Mouse (Mus musculus) ovary, adult 10 weeks (tissue): Measurements from ENCODE around the gene Plscr3. TPM values are rescaled to one million over a fixed set of nuclear protein-coding genes. Genes with fewer than 3 reads are reported as not detected.

Source experiments
- polyA plus RNA-seq: library from polyadenylated mRNA; stranded (reverse); fragments of 350-450 nt; fragmentation: Illumina TruSeq; extraction: RNeasy Lipid Tissue Mini Kit (QIAGEN cat#74804); gene quantifications from one replicate; pipeline ENCODE4 v1.2.3, GENCODE M21; 2014

The Plscr3 gene
- polyA plus RNA-seq, result 1.2 TPM

DNA sequence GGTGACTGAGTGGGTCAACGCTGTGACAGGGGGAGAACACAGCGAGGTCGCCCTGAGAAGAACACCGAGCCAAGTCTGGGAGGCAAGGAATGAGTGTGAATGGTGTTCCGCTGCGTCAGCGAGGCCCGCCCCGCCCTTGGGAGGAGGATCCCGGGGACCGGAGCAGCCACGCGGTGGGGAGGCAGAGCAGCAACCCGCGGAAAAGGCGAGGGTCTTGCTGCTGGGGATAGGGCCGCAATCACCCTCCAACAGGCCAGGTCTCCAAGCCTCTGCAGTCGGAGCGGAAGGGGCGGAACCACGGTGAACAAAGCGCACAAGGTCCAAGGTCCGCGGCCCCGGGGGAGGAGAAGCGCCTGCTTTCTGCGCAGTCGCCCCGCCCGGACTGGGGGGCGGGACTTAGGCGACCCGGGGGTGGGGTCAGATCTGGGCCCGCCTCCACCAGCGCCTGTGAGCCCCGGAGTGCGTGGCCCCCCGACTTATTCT lies at the start of gene Plscr3:
Plscr3 (plus strand) TSS at position 179 of the 483 bp plus-strand sequence.

DNA sequence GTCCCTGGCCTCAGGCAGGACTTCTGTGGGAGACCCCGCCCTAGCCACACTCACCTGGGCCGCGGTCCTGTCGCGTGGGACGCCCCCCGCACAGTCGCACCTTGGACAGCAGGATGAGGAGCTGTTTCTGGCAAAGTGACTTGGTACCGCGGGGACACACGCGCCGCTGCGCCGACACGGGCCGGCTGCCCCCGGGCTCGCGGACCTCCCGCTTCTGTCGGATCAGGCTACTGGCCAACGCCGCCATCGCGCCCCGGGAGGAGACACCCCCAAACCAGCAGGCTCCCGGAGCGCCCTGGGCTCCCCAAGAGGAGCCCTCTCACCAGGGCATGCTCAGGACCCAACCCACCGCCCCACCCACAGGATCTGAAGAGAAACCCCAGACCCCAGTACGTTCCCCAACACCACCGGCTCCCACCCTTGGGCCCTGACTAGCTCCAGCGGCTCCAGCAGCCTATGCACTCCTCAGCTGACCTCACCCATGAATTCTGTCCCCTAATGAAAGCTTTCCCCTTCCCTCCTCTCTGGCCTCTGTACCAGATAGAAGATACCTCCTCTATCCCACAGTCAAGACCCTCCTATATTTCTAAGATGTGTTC lies 44.7 kb upstream of the Plscr3 start, which contains the start of gene Fgf11:
Fgf11 (minus strand) TSS at position 479 of the 599 bp plus-strand sequence.

DNA sequence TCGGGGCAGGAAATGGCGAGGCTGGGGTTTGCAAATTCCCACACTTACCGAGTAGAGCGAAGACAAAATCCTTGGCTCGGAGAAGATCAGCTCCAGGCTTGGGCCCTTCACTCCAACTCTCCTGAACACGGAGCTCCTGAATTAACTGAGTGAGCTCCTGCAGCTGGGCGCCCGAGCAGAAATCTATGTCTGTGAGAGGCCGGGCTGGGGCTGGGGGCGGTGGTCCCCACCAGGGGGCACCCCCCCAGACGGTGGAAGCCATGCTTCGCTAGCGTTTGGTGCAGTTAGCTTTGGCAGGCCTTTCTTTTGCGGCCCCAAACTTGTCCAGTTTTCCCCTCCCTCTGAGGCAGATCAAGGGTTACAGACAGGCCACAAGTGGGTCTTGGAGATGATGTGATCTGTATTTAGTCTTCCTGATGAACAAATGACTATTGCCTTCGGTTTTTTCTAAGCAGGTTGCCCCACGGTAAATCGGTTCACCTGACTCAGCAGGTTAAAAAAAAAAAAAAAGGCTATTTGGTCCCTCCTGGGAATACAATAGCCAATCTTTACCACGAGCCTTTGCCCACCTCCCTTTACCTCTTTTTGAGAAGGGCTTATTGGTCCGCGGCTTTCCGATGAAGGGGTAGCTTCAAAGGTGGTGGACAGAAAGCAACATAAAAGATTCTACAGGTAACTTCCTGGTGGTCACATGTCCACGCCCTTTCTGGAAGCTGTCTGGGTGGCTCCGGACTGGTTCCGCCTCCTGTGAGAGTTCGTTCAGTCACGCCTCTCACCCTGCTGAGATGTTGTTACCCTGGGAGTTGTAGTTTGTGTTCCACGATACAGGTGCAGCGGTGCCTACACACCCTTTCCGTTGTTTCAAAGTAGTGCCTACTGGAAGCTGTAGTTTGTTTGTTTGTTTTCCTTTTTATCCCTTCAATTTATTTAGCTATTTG lies 40.9 kb upstream of the Plscr3 start, which contains the start of gene Tmem102:
Tmem102 (minus strand) TSS at position 653 of the 938 bp plus-strand sequence.

DNA sequence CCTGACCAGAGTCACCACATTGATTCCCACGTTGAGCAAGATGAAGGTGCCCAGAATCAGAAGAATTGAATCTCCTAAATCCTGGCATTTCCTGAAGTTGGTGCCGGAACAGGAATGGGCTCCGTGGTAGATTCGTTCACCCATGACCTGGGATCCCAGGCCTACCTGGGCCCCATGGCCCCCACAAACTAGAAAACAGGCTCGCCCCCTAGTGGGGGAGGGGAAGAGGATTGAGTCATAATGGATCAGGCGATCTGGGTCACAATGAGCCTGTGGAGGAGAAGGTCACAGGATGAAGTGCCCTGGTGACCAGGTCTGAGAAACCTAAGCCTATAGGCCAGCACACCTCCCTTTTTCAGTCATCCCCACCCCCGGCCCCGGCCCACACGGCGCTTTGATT lies 31.0 kb upstream of the Plscr3 start, which contains the start of gene Gm39566:
Gm39566 (minus strand) TSS at position 144 of the 400 bp plus-strand sequence.

DNA sequence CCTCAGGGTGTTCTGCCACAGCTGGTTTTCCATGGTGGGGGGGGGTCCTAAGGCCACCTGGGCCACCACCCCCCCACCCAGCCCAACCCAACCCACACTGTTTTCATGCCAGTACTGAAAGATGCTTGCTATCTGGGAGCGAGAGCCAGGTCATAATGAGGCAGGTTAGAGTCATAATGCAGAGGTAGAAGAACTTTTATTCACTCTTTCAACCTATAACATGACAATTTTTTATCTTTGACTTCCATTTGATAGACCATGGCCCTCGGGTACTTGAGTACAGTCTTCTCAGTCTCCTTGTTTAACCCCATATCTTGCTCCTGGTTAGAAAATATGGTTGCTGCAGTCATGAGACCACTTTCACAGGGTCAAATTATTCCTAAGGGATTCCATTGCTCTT lies 27.8 kb upstream of the Plscr3 start, which contains the start of gene Spem2:
Spem2 (minus strand) TSS at position 101 of the 400 bp plus-strand sequence.

DNA sequence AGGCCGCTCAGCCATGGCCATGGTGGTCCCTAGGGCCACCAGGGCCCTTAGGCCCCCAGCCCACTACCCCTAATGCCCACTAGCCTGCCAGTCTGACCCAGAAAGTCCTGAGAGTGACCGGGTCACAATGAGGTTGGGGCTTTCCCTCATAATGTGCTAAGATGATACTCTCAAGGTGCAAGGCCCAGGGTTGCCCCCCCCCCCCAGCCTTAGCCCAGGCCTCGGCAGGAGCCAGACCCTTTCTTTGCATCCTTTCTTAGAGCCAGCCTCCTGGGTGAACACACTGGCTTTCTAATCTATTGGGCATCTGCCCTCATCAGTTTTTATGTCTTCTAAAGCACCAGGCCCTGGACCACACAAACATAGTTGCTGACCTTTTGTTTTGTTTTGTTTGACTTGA lies 24.1 kb upstream of the Plscr3 start, which contains the start of gene Spem1:
Spem1 (minus strand) TSS at position 101 of the 400 bp plus-strand sequence.

DNA sequence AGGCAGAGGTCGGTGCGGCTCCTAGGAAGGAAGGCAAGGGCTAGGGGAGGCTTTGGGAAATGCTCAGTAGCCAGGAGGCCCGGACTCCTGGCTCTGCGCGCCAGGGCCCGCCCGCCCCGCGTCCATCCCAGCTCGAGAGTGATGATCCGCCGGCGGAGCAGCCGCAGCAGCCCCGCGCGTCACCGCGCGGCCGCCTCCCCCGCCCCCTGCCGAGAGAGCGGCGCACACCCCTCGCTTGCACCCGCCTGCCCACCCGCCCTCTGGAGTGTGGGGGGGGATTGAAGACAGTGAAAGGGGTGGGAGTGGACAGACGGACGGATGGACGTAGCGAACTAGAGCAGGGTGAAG lies 8.6 kb upstream of the Plscr3 start, which contains the start of gene Nlgn2:
Nlgn2 (minus strand) TSS at position 181 of the 348 bp plus-strand sequence.

DNA sequence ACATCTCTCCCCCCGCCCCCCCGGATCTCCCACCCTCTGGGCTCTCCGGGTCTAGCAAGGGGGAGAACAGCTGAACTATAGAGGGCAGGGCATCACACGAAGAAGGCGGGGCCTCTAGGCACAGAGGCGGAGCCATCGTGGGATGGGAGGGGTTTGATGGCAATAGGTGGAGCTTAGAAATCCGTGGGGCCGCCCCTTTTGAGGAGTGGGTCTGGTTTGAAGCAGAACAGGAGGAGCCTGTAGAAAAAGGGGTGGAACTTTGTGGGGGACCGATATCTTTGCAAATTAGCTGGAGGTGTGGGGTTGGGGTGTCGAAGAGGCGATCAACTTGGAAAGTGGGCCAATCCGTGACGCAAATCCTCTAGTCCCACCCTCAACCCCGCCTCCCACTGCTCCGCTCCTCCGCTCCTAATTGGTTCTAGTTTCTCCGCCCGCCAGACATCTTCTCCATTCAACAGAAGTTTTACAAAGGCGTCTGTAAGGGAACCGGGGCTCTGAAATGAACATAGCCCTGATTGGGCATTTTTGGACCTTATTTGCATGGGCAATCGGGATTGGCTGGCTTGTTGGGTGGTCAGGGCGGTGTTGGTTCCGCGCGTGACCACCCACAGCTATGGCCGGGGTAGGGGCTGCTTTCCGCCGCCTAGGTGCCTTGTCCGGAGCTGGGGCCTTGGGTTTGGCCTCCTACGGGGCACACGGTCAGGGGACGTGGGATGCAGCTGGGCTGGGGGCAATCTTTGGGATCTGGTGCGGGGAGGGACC lies 8.0 kb upstream of the Plscr3 start, which contains the start of gene Tmem256:
Tmem256 (plus strand) TSS at position 563 of the 762 bp plus-strand sequence.

DNA sequence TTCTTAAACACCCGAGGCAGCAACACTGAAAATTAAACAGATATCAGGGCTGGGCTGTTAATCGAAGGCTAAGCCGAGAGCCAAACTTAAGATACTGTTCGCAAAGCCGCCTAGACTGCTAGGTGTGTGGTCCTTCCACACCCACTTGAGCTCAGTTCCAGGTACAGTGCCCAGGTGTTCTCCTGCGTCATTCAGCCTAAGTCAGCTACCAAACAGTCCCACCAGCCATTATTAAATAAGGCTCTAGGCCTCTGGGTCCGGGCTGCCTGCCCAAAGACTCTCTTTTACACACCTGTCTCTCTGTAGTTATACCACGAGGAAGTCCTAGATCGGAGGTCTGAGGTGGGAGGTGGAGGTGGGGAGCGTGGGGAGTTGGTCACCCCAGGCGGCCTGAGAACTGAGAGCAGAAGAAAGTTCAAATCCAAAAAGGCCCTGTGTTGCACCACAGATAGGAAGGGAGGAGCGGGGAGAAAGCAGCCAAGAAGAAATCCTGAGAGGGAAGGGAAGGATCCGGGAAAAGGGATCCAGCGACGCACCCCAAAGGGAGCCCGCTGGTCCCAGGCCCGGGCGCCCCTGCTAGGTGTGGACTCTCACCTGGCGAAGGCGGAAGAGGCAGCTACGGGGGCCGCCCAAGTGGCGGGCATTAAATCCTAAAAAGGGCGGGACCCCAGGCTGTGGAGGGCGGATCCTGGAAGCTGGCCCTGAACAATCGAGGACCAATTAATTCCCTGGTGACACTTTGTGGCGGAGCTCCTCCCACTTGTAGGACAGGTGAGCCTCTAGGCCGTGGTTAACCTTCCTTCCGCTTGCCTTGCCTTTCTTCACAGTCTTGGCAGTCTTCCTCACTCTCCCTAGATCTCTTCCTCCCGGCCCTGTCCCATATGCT lies 12.2 kb downstream of the Plscr3 start, which contains the start of gene Tnk1:
Tnk1 (minus strand) TSS at position 618 of the 886 bp plus-strand sequence.

DNA sequence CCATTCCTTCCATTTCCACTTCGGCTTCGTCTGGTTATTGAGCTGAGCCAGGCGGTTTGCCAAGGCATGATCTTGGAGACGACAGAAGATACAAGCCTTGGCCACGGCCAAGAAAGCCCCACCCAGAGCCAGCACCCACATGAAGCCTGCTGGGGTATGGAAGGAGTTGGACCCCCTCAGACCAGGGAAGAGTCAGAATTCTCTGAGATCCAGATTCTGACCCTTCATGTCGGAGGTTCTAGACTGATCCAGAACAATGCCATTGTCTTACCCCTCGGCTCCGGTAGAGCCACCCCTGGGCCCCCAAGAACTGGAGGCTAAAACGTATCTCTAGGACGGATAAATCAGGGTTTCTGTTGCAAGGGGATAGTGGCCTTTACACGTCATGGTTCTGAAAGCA lies 31.7 kb downstream of the Plscr3 start, which contains the start of gene Tmem95:
Tmem95 (minus strand) TSS at position 141 of the 400 bp plus-strand sequence.

DNA sequence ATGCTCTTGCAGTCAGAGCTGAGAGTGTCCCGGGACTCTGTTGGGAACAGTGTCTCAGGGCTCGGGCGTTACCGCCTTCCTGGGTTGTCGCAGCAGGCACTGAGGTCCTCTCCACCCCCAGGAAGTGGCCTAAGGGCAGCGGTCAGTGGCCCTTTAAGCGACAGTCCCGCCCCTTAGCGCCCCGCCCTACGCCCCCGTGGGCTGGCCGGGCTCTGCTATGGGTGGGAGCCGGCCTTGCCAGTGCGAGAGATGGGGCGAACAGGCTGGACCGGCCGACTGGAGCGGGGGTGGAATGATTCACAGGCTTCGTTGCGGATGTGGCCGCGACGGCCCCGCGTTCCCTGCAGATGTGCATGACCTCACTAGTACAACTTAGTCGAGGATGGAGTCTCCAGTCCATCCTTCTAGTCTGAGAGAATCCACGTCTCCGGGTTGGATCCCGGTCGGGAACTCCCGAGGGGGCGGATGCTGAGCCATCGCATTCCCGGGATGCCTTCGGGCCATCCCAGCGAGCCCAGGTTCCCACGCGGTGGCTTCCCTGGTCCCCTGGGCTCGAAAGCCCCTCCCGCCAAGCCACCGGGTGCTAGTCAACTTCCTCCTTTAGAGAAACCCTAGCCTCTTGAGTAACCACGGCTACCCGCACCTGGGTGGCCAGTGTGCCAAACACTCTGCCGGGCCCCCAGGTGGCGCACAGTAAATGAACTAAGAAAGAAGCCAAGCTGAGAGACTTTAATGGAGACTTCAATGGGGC lies 34.9 kb downstream of the Plscr3 start, which contains the start of gene Kctd11:
Kctd11 (minus strand) TSS at position 554 of the 751 bp plus-strand sequence.

DNA sequence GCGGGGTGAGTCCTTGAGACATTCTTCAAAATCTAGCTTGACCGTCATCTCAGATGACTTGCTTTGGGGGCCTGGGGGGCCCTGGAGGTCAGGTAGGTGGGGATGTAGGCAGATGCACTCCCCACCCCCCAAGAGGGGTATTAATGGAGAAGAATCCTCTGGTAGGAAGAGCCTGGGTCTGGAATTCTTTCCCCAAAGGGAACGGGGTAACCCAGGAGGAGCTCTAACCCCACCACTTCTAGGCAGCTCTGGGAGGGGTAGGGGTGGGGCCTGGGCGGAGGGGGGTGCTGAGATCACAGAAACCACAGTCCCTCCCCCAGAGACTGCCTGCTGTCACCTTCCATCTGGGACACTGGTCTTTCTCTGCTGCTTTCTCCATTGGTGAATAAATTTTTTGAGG lies 49.1 kb downstream of the Plscr3 start, which contains the start of gene Acap1:
Acap1 (minus strand) TSS at position 249 of the 400 bp plus-strand sequence.

DNA sequence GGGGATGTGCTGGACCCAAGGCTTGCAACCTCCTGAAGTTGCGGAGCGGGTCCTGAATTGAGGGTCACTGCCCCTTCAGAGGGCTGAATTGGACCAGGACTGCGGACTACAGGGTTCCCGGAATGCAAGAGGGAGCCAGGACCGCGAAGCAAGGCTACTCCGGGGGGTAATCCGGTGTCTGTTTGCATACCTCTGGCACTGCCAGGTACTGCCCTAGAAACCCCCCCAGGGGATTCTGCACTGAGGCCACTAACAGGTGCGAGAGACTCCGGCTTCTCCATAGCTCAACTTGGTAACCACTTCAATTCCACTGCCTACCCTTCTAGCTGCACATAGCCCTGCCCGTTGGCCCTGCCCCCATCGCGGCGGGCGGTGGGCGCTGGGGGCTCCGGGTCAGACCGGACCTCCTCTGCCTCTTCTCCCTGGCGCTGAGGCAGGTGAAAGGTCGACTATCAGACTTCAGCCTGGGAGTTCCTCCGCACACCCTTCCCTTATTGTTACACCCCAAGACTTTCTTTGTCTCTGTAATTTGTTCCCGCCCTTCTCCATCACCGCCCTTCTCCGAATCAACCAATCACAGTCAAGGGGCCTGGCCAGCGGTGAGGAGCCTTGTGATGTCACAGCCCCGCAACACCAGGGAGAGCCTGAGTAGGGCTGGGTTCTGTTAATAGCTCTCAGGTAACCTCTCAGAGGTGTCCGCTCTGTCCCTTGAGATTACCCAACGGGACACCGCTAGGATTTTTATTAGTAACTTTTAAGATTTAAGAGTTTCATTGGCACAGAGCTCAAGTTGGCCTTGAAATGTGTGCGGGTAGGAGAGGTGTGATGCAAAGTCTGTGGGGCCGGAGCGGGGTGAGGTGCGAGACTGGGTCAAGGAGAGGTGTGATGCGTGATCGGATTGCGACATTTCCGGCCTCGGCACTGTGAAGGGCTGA lies 54.6 kb downstream of the Plscr3 start, which contains the start of the genes 2810408A11Rik and Neurl4:
2810408A11Rik (minus strand) TSS at position 517 of the 935 bp plus-strand sequence.
Neurl4 (plus strand) TSS at position 602 of the 935 bp plus-strand sequence.

Other genes starting within 250 kb of the Plscr3 start
- 165 TPM for gene Atp1b2, start 240.4 kb upstream of the Plscr3 start, polyA plus RNA-seq
- 0.66 TPM for gene Shbg, start 228.5 kb upstream of the Plscr3 start, polyA plus RNA-seq
- gene Sat2, start 224.4 kb upstream of the Plscr3 start, polyA plus RNA-seq, result 4.7 TPM
- gene Fxr2, start 213.4 kb upstream of the Plscr3 start, polyA plus RNA-seq, result 11.1 TPM
- not detected for gene Sox15, start 191.1 kb upstream of the Plscr3 start, polyA plus RNA-seq
- 13.0 TPM for gene Mpdu1, start 183.7 kb upstream of the Plscr3 start, polyA plus RNA-seq
- 9.4 TPM for gene Cd68, start 180.2 kb upstream of the Plscr3 start, polyA plus RNA-seq
- gene Eif4a1, start 174.0 kb upstream of the Plscr3 start, polyA plus RNA-seq, result 723 TPM
- gene Senp3, start 164.3 kb upstream of the Plscr3 start, polyA plus RNA-seq, result 55.2 TPM
- 10.7 TPM for gene Tnfsf13, start 160.6 kb upstream of the Plscr3 start, polyA plus RNA-seq
- 4.0 TPM for gene Tnfsf12, start 150.5 kb upstream of the Plscr3 start, polyA plus RNA-seq
- gene Tnfsfm13, start 150.3 kb upstream of the Plscr3 start, polyA plus RNA-seq, result 2.3 TPM
- gene Polr2a, start 87.7 kb upstream of the Plscr3 start, polyA plus RNA-seq, result 38.0 TPM
- 0.48 TPM for gene Slc35g3, start 84.4 kb upstream of the Plscr3 start, polyA plus RNA-seq
- 26.4 TPM for gene Zbtb4, start 80.5 kb upstream of the Plscr3 start, polyA plus RNA-seq
- 3.4 TPM for gene Chrnb1, start 50.4 kb upstream of the Plscr3 start, polyA plus RNA-seq
- 7.0 TPM for gene Fgf11, start 44.5 kb upstream of the Plscr3 start, polyA plus RNA-seq
- gene Tmem102, start 40.8 kb upstream of the Plscr3 start, polyA plus RNA-seq, result 1.2 TPM
- not detected for gene Gm39566, start 31.1 kb upstream of the Plscr3 start, polyA plus RNA-seq
- not detected for gene Spem2, start 27.9 kb upstream of the Plscr3 start, polyA plus RNA-seq
- gene Spem1, start 24.2 kb upstream of the Plscr3 start, polyA plus RNA-seq, result not detected
- gene Nlgn2, start 8.6 kb upstream of the Plscr3 start, polyA plus RNA-seq, result 1.4 TPM
- gene Tmem256, start 7.9 kb upstream of the Plscr3 start, polyA plus RNA-seq, result 16.6 TPM
- gene Tnk1, start 12.4 kb downstream of the Plscr3 start, polyA plus RNA-seq, result 0.26 TPM
- gene Tmem95, start 31.6 kb downstream of the Plscr3 start, polyA plus RNA-seq, result not detected
- 2.4 TPM for gene Kctd11, start 35.0 kb downstream of the Plscr3 start, polyA plus RNA-seq
- not detected for gene Acap1, start 49.2 kb downstream of the Plscr3 start, polyA plus RNA-seq
- gene 2810408A11Rik, start 54.6 kb downstream of the Plscr3 start, polyA plus RNA-seq, result 2.4 TPM
- 4.1 TPM for gene Neurl4, start 54.7 kb downstream of the Plscr3 start, polyA plus RNA-seq
- 21.7 TPM for gene Gps2, start 67.5 kb downstream of the Plscr3 start, polyA plus RNA-seq
- 199 TPM for gene Eif5a, start 75.6 kb downstream of the Plscr3 start, polyA plus RNA-seq
- gene Ybx2, start 89.4 kb downstream of the Plscr3 start, polyA plus RNA-seq, result 6.4 TPM
- 0.63 TPM for gene Slc2a4, start 101.8 kb downstream of the Plscr3 start, polyA plus RNA-seq
- gene Cldn7, start 118.4 kb downstream of the Plscr3 start, polyA plus RNA-seq, result 2.6 TPM
- 63.2 TPM for gene Ctdnep1, start 134.8 kb downstream of the Plscr3 start, polyA plus RNA-seq
- gene Elp5, start 136.1 kb downstream of the Plscr3 start, polyA plus RNA-seq, result 5.8 TPM
- 449 TPM for gene Gabarap, start 144.8 kb downstream of the Plscr3 start, polyA plus RNA-seq
- 24.2 TPM for gene Phf23, start 149.4 kb downstream of the Plscr3 start, polyA plus RNA-seq
- 1.8 TPM for gene Dvl2, start 154.2 kb downstream of the Plscr3 start, polyA plus RNA-seq
- 5.8 TPM for gene Acadvl, start 169.0 kb downstream of the Plscr3 start, polyA plus RNA-seq
- gene Dlg4, start 170.6 kb downstream of the Plscr3 start, polyA plus RNA-seq, result 1.7 TPM
- not detected for gene Asgr1, start 207.7 kb downstream of the Plscr3 start, polyA plus RNA-seq
- gene Asgr2, start 246.3 kb downstream of the Plscr3 start, polyA plus RNA-seq, result 0.80 TPM